Mouse (Mus musculus) retina, embryonic 14.5 days (tissue): ENCODE measurements around the gene Sirt2.

Experiments
- DNase-seq: peaks from one replicate; pipeline ENCODE4 v3.0.0-alpha.2; 2015; ENCODE audit warnings: low spot score

The Sirt2 gene

DNA sequence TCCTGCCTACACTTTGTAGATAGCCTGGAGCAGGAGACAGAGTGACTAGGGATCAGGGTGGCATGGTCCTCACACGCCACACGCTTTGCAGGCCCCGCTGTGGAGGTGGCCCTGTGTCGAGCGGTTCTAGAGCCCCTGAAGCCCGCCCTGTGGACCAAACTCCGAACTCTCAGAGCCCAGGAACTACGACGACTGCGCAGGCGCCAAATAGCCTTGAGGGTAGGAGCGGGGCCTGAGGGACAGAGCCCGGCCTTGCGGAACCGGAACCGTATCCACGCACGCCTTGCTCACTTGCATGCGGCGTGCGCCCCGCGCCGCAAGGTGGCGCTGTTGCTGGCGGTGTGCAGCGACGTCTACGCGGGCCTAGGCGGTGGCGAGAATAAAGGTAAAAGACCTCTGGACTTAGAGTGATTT is 30.0 kb downstream of the Sirt2 start:
- peak; percentile 80 for DNase-seq

DNA sequence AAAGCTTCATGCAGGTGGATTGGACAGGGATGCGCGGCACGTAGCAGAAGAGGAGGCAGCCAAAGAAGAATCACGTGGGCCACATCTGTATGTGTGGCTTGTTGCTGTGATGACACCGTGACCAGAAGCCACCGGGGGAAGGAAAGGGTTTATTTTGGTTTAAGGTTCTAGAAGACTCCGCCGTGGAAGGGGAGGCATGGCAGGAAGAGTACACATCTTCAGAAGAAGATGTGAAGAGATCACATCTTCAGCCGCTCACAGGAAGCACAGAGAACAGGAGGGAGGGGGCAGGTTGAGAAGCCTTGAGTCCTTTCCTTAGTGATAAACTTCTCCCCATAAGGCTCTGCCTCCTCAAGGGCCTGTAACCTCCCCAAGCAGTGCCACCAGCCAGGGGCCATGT is 33.5 kb downstream of the Sirt2 start:
- DNase-seq, result no peak

DNA sequence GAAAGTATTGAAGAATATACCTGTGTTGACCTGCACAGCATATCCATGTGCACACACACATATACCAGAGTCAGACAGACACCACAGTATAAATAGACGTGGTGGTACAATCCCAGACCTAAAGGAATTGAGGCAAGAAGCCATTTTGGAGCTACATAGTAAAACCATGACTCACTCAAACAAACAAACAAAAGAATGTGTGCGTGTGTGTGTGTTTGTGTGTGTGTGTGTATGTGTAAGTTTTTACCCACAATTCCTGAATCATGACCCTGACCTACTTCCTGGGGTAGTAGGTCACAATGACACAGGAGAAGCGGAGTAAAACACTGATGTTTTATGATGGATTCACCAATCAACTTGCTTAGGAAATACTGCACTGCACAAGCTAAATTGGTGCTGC is 34.9 kb downstream of the Sirt2 start:
- DNase-seq, result peak; percentile 50

DNA sequence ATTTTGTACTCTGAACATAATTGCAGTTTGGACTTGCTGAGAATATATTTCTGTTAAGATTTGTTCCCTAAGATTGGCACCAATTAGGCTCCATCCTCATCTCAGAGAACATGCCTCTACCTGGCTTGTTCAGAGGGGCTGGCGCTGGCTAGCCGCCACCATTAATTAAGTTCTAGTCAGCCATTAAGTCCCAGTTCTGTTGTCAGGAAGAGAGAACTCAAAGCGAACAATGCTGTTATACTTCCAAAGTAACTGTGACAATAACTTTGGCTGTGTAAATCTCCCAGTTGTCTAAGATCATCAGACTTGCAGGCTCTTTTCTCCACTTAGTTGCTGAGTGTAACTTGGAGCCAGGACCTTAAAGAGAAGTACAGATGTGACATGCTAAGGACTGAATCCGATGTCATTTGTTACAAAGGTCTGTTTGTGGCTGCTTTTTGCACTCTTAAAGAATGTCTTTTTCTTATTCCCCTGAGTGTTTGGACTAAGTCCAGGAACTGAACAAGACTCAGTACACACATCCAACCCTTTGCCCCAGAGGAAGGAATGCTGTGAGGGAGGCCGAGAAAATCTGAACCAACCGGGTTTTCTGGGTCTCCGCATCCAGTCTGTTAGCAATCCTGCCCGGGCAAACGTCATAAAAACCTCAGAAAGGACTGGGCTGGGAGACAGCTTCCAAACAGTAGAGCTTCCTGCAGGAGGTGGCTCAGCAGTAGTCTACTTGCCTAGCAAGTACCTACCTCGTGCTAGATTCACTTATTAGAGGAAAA is 35.6 kb downstream of the Sirt2 start:
- peak; percentile 47 for DNase-seq

DNA sequence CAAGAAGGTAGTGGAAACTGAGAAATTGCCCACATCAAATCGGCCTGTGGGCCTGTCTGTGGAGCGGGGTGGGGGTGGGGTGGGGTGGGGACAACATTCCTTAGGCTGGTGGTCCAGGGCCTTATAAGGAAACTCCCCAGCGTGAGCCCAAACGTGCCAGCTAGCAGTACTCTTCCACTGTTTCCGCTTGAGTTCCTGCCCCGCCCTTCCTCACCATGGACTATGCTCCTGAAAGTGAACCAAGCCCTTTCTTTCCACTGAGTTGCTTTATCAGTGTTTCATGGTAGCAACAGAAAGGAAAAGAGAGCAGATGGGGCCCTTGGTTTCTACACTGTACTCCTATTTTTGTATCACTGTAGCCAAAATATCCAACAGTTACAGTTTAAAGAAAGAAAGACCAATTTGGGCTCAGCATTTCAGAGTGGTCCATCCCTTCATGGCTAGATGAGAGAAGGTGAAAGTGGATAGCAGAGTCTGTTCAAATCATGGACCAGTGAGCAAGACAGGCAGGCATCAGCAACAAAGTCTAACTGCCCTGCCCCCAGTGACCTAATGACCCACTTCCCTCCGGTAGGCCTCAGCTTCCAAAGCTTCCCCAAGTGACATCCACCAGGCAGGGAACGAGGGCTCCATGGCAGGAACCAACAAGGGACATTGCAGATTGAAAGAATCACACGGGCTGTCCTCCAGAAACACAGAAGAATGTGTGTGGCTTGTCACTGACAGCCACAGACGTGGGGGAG is 36.5 kb downstream of the Sirt2 start:
- peak; percentile 79 for DNase-seq

DNA sequence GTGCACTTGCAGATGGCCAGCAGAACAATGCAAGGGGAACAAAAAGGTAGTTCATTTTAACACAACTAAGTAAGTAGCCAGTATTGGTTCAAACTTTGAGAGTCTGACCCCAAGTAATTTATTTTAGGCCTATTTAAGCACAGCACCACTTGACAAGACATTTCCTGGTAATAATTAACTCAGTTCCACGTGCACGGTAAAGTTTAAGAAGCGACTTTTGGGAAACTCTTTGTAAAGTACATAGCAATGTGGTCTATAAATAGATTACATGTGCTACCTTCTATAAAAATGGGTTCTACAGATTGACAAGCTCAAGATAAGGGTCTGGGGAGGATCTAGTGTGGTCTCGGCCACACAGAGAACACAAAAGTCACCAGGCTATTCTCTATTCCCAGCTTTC is 37.2 kb downstream of the Sirt2 start:
- no peak for DNase-seq

DNA sequence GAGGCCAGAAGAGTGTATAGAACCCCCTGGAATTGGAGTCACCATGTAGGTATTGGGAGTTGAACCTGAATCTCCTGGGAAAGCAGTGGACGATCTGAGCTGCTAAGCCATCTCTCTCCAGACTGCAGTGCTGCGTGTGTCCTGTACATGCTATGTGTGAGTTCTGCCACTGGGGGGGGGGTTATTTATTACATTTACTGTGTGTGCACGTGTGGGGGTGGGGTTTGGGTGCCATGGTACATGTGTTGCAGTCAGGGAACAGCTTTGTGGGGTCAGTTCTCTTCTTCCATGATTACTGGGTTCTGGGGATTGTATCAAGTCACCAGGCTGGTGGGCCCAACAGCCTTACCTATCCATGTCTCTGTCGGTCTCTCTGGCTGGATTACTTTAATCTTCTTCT is 40.3 kb downstream of the Sirt2 start:
- peak; percentile 43 for DNase-seq

DNA sequence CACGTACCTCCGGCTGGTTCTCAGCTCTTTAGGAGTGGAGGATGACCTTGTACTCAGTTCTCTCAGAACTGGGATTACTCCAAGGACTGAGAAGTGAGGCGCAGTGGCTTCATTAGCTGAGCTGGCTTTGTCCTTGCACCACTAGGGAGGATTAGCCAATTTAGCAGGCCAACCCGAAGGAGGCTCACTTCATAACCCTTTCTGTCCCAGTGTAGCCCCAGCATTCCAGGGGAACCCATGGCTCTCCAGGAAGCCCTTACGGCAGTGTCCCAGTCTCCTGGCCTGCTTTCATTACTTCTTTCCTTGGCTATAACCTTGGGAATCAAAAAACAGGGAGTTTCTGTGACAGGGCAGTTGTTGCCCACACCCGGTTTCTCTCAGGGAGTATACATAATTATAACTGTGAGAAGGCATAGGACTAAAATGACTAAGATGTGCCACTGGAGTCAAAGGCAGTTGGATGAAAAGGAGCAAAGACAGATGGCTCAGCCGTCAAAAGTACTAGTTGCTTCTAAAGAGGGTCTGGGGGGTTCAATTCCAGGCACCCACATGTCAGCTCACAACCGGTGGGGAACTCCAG is 41.2 kb downstream of the Sirt2 start:
- peak; percentile 44 for DNase-seq

DNA sequence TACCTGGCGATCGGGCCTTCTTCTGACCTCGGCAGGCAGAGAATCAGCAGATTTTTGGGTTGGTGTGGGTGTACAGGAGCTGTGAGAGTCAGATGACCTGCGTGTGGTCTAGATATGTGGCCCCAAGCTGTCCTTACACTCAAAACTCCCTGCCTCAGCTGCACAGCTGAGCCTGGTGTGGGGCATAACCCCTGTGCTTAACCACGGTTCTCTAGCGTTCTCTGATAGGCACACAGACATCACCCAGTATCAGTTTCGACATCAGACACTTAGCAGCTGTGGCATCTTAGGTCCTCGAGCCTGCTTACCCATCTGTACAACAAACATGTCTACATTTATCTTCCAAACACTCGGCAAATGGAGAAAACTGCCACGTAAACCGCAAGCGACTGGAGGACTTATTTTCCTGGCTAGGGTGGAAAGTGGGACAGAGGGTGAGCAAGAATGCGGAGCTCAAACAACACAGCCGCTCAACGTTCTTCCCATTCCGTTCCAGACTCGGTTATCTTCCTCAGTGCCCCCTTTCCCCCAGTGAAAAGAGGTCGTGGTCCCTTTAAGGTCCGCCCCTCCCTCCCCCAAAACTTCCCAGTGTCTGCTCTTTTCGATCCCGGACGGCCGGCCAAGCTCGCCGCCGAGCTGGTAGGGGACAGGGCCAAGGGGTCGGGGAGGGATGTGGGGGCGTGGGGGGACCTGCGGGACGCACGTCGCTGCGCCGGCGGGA is 41.8 kb downstream of the Sirt2 start, which contains the start of gene Hnrnpl:
Gene Hnrnpl (plus strand): TSS at position 321 of the 721 bp plus-strand sequence.
- peak; percentile 70 for DNase-seq

DNA sequence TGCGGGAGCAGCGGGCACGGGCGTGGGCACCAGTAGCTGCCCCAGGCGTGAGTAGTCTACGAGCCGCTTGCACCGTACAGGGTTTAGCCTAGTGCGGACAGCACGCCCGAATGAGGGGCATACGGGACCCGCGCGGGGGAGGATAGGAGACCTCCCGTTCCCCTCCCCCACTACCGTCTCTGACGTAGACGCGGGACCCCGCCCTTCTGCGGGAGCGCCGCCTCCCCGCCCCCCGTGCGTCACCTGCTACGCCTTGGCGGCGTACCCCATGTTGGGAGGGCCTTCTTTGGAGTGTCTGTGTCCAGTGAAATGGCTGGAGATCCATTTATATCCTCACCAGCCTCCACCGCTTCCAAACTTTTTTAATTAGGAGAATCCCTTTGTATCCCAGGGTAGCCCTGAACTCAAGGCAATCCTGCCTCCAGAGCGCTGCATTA is 42.4 kb downstream of the Sirt2 start:
- DNase-seq, result peak; percentile 93

DNA sequence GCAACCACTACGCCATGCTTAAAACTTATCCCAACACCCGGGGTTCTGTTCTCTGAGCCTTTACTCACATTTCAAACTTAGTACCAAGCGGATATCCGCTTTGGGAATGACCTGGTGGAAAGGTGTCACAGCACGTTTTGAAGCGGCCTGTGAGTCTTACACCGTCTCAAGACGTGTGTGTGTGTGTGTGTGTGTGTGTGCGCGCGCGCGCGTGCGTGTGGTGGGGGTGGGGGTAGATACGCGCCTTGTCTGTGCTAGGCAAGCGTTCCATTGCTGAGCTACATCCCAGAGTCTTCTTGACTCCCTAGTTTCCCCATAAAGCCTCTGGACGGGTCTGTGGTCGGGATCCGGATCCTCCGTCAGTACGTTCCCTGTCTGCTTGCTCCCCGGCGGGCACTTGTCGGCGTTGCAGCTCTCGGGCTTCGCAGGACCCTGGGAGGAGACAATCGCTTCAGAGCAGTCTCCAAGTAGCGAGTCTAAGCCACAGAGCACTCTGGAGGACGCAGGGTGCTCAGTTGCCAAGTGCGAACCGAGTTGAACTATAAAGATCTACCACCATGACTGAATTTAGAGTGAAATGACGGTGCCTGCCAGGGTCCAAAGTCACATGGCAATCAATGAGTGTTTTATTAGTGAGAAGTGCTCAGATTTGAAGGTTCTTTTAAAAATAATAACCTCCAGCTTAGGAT is 43.0 kb downstream of the Sirt2 start:
- DNase-seq, result peak; percentile 63

DNA sequence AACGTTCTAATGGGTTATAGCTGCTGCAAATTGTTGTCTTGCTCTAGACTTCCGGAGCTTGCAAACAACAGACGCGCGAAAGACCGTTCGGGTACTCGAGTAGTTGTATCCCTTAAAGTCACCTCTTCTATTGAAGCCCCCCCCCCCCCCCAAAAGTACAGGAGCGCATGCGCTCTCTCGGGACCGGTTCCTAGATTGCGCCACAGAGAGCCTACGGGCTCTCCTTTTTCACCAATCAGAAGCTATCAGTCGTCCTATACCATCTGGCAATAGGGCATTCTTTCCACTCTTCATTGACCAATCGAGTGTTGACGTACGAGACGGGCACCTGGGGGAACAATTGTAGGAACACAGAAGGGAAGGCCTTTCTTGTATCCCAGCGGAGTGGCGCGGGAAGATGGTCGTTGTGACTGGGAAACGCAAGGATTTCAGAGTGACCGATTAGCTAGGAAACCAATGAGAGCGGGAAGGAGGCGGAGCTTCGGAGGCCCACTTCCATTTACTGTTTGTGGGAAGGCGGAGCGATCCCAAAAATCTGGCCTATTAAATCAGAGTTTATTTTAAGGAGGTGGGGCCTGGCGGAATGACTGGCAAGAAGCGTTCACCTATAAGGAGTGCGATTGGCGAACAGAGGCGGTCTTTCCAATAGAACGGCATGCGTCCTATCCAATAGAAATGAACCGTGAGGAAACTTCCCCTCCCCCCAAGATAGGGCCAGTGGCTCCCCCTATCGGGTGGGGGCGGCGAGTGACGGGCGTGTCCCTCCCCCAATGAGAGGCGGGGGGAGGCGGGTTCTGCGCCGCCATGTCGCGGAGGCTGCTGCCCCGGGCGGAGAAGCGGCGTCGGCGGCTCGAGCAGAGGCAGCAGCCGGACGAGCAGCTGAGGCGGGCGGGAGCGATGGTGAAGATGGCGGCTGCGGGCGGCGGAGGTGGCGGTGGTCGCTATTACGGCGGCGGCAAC is 43.9 kb downstream of the Sirt2 start:
- DNase-seq, result peak; percentile 100

DNA sequence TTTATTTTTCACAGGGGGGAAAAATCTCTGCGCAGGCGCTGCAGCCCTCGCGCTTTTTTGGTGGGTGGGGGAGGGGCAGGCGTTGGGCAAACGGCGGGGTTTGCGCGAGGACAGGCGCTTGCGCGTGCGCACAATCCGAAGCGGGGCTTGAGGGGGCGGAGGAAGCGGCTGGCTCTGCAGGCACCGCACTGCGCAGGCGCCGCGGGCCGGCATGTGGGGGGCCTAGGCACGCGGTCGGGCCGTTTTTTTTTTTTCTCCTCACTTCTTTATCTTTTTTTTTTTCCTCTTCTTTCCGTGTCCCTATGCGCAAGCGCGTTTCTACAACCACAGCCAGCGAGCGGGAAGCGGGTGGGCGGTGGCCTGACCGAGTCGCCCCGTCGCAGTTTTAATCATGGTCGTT is 44.7 kb downstream of the Sirt2 start:
- DNase-seq, result peak; percentile 95

DNA sequence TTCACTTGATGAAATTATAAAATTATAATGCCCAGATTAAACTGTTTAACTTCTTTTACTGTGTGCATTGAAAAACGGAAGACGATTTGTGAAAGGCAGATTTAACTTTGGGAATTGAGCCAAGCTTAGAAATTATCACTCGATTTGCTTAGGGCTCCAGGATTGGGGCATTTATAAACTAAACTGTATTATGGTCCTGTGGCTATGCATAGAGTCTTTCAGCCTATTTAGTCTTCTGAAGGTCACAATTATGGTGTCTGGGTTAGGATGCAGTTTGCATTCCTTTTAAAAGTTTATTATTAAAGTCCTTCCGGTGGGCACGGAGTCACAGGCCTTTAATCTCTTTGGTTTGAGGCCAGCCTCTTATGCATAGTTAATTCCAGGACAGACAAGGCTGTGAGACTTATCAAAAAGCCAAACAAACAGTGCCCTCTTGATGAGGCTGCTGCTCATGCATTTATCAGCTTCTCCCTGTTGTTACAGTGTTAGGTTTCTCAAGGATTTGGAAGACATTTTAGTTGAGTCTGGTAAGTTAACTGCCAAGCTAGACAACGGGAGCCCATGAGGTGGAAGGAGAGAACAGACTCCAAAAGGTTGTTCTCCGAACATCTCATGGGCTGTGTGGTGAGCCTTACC is 45.2 kb downstream of the Sirt2 start:
- DNase-seq, result no peak

DNA sequence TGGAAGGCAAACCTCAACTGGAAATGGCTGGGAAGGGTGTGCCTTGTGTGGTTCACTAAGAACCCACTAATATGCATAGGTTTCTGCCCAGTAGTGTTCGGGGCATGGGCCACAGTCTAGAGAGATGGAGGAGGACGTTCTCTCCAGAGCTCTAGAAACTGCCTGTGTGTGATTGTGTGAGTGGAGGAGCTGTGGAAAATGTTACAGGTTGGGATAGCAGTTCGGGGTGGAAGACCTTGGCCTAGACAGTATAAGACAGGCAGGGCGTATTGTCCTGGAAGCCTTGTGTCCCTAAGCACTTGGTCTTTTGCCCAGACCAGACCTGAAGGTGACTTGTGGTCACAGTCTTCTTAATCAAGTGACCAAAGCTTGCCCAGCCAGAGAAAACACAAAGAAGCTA is 45.9 kb downstream of the Sirt2 start:
- no peak for DNase-seq

DNA sequence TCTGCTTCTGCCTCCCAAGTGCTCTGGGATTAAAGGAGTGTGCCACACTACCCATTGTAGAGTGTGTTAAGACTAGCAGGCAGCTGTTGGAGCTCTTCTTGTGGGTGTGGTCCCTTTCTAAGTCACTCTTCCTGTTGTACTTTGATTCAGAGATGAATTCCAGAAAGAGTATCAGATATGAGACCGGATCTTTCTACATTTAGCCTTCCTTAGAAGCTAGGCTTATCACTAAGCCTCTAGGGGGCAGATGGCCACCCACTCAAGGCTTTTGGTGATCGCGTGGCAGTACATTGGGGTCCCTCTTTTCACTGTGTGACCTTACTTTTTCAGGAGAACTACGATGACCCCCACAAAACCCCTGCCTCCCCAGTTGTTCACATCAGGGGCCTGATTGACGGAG is 46.4 kb downstream of the Sirt2 start:
- no peak for DNase-seq

DNA sequence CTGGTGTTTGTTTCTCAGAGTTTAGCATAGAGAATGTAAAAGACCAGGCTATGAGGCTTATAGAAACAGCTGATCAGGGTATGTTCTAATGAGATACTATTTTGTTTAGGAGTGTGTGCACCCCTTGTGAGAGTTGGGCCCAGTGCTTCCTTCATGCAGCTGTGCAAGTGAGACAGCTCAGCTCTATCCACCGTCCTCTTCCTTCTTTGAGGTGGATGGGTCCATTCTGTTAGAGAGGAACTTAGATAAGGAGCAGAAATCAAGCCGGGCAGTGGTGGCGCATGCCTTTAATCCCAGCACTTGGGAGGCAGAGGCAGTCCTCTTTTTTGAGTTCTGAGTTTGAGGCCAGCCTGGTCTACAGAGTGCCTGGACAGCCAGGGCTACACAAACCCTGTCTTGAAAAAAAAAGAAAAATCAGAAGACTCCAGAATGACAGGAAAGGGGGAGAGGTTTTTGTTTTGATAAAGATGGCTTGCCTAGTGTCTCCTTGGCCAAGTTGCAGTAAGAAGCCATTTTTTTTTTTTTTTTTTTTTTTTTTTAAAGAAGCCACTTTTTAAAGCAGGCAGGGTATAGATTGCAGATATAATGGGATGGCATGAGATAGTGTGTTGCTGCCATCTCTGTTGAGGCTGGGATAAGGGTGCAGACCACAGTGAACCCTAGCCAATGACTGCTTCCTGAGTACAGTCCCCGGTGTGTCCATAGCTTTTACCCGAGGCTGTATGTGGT is 47.9 kb downstream of the Sirt2 start:
- DNase-seq, result no peak

DNA sequence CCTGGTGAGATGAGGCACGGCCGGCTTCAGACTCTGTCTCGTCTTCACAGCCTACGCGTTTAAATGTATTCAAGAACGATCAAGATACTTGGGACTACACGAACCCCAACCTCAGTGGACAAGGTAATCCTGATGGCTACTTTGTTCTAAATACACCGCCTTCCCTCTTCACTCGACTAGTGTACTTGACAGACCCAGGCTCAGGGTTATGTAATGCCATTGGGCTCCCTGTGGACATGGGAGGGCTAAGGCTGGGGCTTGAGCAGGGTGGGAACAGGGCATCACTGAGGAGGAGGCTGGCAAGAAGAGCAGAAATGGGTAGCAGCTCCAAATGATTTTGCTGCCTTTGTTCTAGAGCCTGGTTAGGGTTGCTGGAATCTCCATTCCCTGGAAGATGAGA is 48.7 kb downstream of the Sirt2 start:
- no peak for DNase-seq

DNA sequence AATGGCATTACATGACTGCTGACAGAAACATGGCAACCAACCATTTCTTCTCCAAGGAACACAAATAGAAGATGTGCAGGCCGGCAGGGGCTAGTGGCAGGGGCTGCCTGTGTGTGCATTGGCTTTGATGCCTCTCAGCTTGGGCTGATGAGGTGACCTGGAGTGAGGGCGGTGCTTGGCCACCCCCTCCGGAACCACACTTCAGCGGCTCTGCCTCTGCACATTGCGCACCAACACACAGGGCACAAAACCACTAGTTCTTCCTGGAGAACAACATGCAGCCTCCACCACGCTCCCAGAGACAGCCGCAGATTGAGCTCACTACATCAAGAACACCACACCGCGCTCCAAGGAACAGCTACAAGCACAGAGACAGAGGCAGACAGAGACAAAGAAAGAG is 49.7 kb downstream of the Sirt2 start:
- no peak for DNase-seq
